Mouse (Mus musculus) MEL-GATA-1-ER (cell line): ENCODE data around the gene Hlcs.

ENCODE experiments used
- DNase-seq: peaks from one replicate; pipeline ENCODE4 v3.0.0-alpha.2; 2012; ENCODE audit warnings: low read depth; ENCODE audit errors: extremely low read depth

The Hlcs gene

GRCm38 (mm10) chr16:94096479-94096878, 216.9 kb downstream of the Hlcs start:
- DNase-seq = no peak

- no peak for DNase-seq
Measured at GRCm38 (mm10) chr16:94095109-94095822, 218.1 kb downstream of the Hlcs start.

GRCm38 (mm10) chr16:94094251-94095108, 218.9 kb downstream of the Hlcs start:
- no peak for DNase-seq

GRCm38 (mm10) chr16:94093151-94093863, 220.1 kb downstream of the Hlcs start:
- DNase-seq = no peak

GRCm38 (mm10) chr16:94092511-94093150, 220.7 kb downstream of the Hlcs start:
- no peak for DNase-seq

GRCm38 (mm10) chr16:94088819-94089692, 224.3 kb downstream of the Hlcs start:
- DNase-seq = no peak

- DNase-seq = no peak
Measured at GRCm38 (mm10) chr16:94088226-94088748, 225.1 kb downstream of the Hlcs start.

GRCm38 (mm10) chr16:94087570-94088225, 225.7 kb downstream of the Hlcs start:
- no peak for DNase-seq

- DNase-seq = no peak
Measured at GRCm38 (mm10) chr16:94086701-94087569, 226.4 kb downstream of the Hlcs start.

GRCm38 (mm10) chr16:94085603-94086285, 227.6 kb downstream of the Hlcs start:
- DNase-seq = no peak

- DNase-seq = no peak
Measured at GRCm38 (mm10) chr16:94084711-94085602, 228.4 kb downstream of the Hlcs start, which contains the start of gene Sim2. Sim2 (plus strand) TSS chr16:94084931.

GRCm38 (mm10) chr16:94083848-94084525, 229.4 kb downstream of the Hlcs start:
- no peak for DNase-seq

- no peak for DNase-seq
Measured at GRCm38 (mm10) chr16:94082960-94083847, 230.2 kb downstream of the Hlcs start.

GRCm38 (mm10) chr16:94081996-94082708, 231.2 kb downstream of the Hlcs start:
- no peak for DNase-seq

- DNase-seq = no peak
Measured at GRCm38 (mm10) chr16:94081596-94081995, 231.8 kb downstream of the Hlcs start.
